Mouse (Mus musculus): ENCODE measurements around the gene Flcn.

DNA sequence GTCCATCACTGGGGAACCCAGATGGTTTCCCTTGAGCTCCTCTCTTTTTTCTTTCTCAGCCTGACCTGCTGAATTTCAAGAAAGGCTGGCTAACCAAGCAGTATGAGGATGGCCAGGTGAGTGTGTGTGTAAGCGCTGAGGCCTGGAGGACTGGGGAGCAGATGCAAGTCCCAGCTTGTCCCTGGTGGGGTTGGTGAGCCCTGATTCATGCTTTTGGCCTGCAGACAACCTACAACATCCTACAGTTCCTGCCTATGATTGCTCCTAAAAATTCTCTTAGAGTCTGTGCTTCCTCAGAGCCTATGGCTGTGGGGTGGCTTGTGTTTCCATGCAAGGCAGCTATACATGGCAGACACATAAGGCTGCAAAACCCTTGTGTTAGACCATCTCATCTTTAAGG, 66.1 kb downstream of the Flcn start:
- no peak for TF ChIP-seq CTCF (IDR thresholded peaks at IDR 0.05; ENCODE audit: extremely low read depth, insufficient read depth, insufficient read length, insufficient replicate concordance)
- no peak for TF ChIP-seq POLR2A (IDR thresholded peaks at IDR 0.05; ENCODE audit: low read depth, low read length)
